Mouse (Mus musculus) stomach, adult 2 months (tissue): ENCODE measurements around the gene Hba-a2. TPM values are rescaled to one million over a fixed set of nuclear protein-coding genes. Genes with fewer than 3 reads are reported as not detected.

ENCODE experiments used
- polyA plus RNA-seq: library from polyadenylated mRNA; depleted of rRNA; stranded (reverse); fragments of >200 nt; gene quantifications from 2 replicates; pipeline ENCODE4 v1.2.3, GENCODE M21; 2012; rRNA removed

Hba-a2 gene
- polyA plus RNA-seq: 93.9 and 232 TPM in 2 replicates

GRCm38 (mm10) chr11:32296203-32296602 is at the start of gene Hba-a2:
TSS of gene Hba-a2 (plus strand) at chr11:32296489.

GRCm38 (mm10) chr11:32267188-32267884 is 29.0 kb upstream of the Hba-a2 start, which contains the start of gene Nprl3:
TSS of gene Nprl3 (minus strand) at chr11:32267707.

GRCm38 (mm10) chr11:32276347-32276746 is 19.9 kb upstream of the Hba-a2 start, which contains the start of gene Hba-x:
TSS of gene Hba-x (plus strand) at chr11:32276400.

DNA sequence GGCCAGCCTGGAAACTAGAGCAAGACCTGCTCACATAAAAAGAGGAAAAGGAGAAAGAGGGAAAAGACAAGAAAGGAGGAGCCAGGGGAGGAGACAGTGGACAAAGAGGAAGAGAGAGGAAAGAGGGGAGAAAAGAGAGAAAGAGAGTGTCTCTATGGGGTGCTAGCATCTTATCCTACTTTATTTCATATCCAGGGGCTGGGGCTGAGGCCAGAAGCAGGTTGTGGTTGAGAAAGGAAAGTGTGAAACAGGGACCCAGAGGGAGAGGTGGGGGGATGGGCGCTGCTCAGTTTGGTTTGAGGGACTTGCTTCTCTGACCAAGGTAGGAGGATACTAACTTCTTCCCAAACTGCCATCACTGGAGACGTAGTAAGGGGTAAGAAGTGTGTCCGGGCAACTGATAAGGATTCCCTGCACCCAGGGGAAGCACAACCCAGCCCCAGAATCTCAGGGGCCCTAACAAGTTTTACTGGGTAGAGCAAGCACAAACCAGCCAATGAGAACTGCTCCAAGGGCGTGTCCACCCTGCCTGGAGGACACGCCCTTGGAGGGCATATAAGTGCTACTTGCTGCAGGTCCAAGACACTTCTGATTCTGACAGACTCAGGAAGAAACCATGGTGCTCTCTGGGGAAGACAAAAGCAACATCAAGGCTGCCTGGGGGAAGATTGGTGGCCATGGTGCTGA is 13.1 kb upstream of the Hba-a2 start, which contains the start of gene Hba-a1:
TSS of gene Hba-a1 (plus strand) at position 421 of the 687 bp plus-strand sequence.

DNA sequence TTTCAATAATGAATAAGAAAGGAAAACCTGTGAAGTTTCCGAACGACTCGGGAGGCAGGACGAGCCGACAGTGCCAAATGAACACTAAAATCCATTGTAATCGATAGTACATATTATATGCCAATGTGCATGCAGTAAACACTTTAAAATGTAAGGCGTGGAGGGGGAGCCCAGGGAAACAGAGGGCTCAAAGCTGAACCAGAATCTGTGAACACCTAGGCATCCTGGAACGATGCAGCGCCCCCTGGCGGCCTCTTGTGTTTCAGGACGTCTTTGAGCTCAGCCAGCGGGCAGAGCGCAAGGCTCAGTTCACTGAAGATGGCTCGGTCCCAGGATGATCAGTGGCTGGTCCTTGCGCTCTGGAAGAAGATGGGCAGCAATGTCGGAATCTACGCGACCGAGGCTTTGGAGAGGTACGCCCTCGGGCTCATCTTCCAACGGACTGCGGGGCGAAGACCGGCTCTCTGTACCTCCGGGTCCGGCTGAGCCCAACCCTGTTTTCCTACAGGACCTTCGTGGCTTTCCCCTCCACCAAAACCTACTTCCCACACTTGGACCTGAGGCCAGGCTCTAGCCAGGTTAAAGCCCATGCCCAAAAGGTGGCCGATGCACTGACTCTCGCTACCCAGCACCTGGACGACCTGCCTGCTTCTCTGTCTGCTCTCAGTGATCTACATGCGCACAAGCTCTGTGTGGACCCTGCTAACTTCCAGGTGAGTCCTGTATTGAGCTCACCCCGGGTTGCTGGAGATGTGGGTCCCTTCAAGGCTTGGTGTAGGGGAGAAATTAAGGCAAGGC is 9.4 kb upstream of the Hba-a2 start, which contains the start of gene Hbq1b:
TSS of gene Hbq1b (plus strand) at position 271 of the 798 bp plus-strand sequence.

DNA sequence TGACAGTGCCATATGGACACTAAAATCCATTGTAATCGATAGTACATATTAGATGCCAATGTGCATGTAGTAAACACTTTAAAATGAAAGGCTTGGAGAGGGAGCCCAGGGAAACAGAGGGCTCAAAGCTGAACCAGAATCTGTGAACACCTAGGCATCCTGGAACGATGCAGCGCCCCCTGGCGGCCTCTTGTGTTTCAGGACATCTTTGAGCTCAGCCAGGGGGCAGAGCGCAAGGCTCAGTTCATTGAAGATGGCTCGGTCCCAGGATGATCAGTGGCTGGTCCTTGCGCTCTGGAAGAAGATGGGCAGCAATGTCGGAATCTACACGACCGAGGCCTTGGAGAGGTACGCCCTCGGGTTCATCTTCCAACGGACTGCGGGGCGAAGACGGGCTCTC is 3.6 kb downstream of the Hba-a2 start, which contains the start of gene Hbq1a:
TSS of gene Hbq1a (plus strand) at position 205 of the 400 bp plus-strand sequence.

Other genes with a start within 250 kb of the Hba-a2 start
- 0.52 and 0.81 TPM in 2 replicates for gene Il9r, start 96.2 kb upstream of the Hba-a2 start, polyA plus RNA-seq
- 7.8 and 10.3 TPM in 2 replicates for gene Snrnp25, start 91.1 kb upstream of the Hba-a2 start, polyA plus RNA-seq
- 92.5 and 97.3 TPM in 2 replicates for gene Rhbdf1, start 74.2 kb upstream of the Hba-a2 start, polyA plus RNA-seq
- gene Mpg, start 70.0 kb upstream of the Hba-a2 start, polyA plus RNA-seq: 4.4 and 5.5 TPM in 2 replicates
- 45.6 and 48.9 TPM in 2 replicates for gene Nprl3, start 28.8 kb upstream of the Hba-a2 start, polyA plus RNA-seq
- not detected in 2 replicates for gene Hba-x, start 20.1 kb upstream of the Hba-a2 start, polyA plus RNA-seq
- gene Hba-a1, start 13.0 kb upstream of the Hba-a2 start, polyA plus RNA-seq: 83.3 and 278 TPM in 2 replicates
- not detected in 2 replicates for gene Hbq1b, start 9.5 kb upstream of the Hba-a2 start, polyA plus RNA-seq
- 0.19 TPM in 1 of 2 replicates, not detected in the other for gene Hbq1a, start 3.6 kb downstream of the Hba-a2 start, polyA plus RNA-seq
- 3.6 and 5.0 TPM in 2 replicates for gene Sh3pxd2b, start 51.3 kb downstream of the Hba-a2 start, polyA plus RNA-seq
- gene Ubtd2, start 158.9 kb downstream of the Hba-a2 start, polyA plus RNA-seq: 1.5 and 2.7 TPM in 2 replicates
- 0.12 TPM in 1 of 2 replicates, not detected in the other for gene Efcab9, start 235.6 kb downstream of the Hba-a2 start, polyA plus RNA-seq
- gene Stk10, start 236.8 kb downstream of the Hba-a2 start, polyA plus RNA-seq: 2.2 and 2.4 TPM in 2 replicates